Mouse (Mus musculus) naive thymus-derived CD4-positive, alpha-beta T cell, adult 5 months (primary cell): Measurements from ENCODE around the gene Tarm1. TPM values are rescaled to one million over a fixed set of nuclear protein-coding genes. Genes with fewer than 3 reads are reported as not detected.

Experiments
- polyA plus RNA-seq: library from polyadenylated mRNA; unstranded; fragments of 100-300 nt; shearing (Covaris generic); gene quantifications from one replicate; pipeline ENCODE4 v1.2.1, GENCODE M21; 2017

Tarm1 gene
- polyA plus RNA-seq, result not detected

GRCm38 (mm10) chr7:3502439-3502838 is at the start of gene Tarm1:
Tarm1 (minus strand) TSS chr7:3502624.

Other genes starting within 250 kb of the Tarm1 start
- gene Myadm, start 213.5 kb downstream of the Tarm1 start, polyA plus RNA-seq, result 0.27 TPM
- gene Prkcg, start 213.4 kb downstream of the Tarm1 start, polyA plus RNA-seq, result not detected
- not detected for gene Cacng7, start 169.7 kb downstream of the Tarm1 start, polyA plus RNA-seq
- gene Cacng8, start 111.9 kb downstream of the Tarm1 start, polyA plus RNA-seq, result not detected
- gene Cacng6, start 78.4 kb downstream of the Tarm1 start, polyA plus RNA-seq, result not detected
- 0.19 TPM for gene Oscar, start 113.5 kb upstream of the Tarm1 start, polyA plus RNA-seq
- gene Ndufa3, start 114.7 kb upstream of the Tarm1 start, polyA plus RNA-seq, result 285 TPM
- 26.4 TPM for gene Tfpt, start 127.3 kb upstream of the Tarm1 start, polyA plus RNA-seq
- gene Prpf31, start 127.4 kb upstream of the Tarm1 start, polyA plus RNA-seq, result 48.7 TPM
- 93.3 TPM for gene Cnot3, start 142.6 kb upstream of the Tarm1 start, polyA plus RNA-seq
- 28.2 TPM for gene Leng1, start 163.2 kb upstream of the Tarm1 start, polyA plus RNA-seq
- 4.5 TPM for gene Tmc4, start 174.9 kb upstream of the Tarm1 start, polyA plus RNA-seq
- 23.0 TPM for gene Tsen34, start 190.2 kb upstream of the Tarm1 start, polyA plus RNA-seq
- gene Mboat7, start 190.9 kb upstream of the Tarm1 start, polyA plus RNA-seq, result 86.5 TPM
- gene Rps9, start 201.4 kb upstream of the Tarm1 start, polyA plus RNA-seq, result 2,509 TPM
- 0.12 TPM for gene Pirb, start 217.8 kb upstream of the Tarm1 start, polyA plus RNA-seq